Mouse (Mus musculus): Measurements from ENCODE around the gene Rbks.

Gene Rbks

GRCm38 (mm10) chr5:31696971-31697643 is at the start of gene Rbks:
Rbks (minus strand) TSS chr5:31697627.
- no peak for DNase-seq (ENCODE audit: low spot score)

- no peak for DNase-seq (ENCODE audit: low spot score)
Measured at GRCm38 (mm10) chr5:31742521-31743031, 45.1 kb upstream of the Rbks start.

- DNase-seq (ENCODE audit: low spot score), result peak; percentile 62
Measured at GRCm38 (mm10) chr5:31741931-31742330, 44.5 kb upstream of the Rbks start.

DNA sequence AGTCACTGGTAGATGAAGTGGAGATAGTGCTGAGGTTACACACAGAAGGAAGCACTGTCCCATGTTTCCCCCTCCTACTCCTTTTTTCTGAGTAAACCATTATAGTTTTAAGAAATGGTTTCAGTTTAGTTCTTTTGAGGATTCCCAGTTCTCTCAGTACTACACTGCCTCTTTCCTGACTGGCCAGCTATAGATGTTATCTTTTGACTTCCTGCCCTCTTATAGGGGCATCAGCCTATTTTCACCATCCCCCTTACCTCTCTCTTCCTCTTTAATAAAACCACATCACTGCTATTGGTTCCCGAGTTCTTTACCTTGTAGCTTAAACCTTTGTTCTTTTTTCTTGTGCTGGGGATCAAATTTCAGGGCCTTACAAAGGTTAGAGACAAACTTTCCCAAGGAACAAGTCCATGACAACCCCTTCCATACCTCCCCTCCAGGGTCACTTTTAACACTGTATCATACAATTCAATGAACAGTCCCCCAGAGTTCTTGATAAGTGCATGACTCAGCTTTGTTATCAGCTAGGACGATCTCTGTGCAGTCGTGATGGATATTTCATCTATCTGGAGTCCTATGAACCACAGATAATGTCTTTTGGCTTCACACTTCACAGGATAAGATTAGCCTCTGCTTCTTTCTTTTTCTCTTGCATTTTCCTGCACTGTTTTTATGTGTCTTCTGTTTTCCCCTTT is 35.4 kb upstream of the Rbks start:
- no peak for DNase-seq (ENCODE audit: low spot score)

GRCm38 (mm10) chr5:31727456-31727855 is 30.0 kb upstream of the Rbks start:
- no peak for DNase-seq (ENCODE audit: low spot score)

GRCm38 (mm10) chr5:31725885-31726284 is 28.5 kb upstream of the Rbks start:
- no peak for DNase-seq (ENCODE audit: low spot score)

DNA sequence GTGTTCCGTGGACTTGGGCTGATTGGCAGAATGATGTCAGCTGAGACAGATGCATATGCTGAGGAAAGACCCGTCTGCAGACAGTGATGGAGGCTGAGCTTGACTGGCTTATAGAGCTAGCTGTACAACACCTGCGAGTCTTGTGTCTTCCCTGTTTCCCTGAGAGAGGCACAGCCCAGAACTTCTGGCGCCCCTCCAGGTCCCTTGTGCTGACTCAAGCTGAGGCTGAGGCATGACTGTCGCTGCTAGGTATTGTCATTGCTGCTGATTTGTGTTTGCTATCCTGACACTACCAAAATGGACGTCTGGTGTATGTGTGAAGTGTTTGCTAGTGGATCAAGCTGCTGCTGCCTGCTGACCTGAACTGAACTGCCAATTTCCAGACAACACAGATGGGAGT is 27.1 kb upstream of the Rbks start:
- no peak for DNase-seq (ENCODE audit: low spot score)

- DNase-seq (ENCODE audit: low spot score), result peak; percentile 22
Measured at GRCm38 (mm10) chr5:31715486-31716150, 18.2 kb upstream of the Rbks start.

DNA sequence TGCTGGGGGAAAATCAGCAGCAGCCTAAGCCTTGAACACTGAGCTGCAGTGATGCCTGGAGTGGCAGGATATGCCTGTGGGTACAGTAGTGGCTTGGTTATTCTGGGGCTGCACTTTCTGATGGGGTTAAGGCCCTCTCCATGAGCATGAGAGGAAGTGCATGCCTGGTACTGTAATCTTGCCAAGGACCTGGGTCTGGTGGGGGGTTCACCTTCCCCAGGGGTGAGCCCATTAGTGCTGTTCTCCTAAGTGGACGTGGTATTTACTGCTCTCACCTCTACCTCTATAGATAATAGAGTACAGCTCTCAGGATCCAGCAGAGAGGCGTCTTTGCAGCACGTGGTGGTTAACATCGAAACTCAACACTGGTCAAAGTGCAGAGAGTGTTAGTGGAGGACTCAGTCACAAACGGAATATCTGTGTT is 16.4 kb upstream of the Rbks start:
- no peak for DNase-seq (ENCODE audit: low spot score)

GRCm38 (mm10) chr5:31713280-31713711 is 15.9 kb upstream of the Rbks start:
- DNase-seq (ENCODE audit: low spot score), result no peak

- no peak for DNase-seq (ENCODE audit: low spot score)
Measured at GRCm38 (mm10) chr5:31709389-31709788, 12.0 kb upstream of the Rbks start.

- no peak for DNase-seq (ENCODE audit: low spot score)
Measured at GRCm38 (mm10) chr5:31706826-31707225, 9.4 kb upstream of the Rbks start.

- DNase-seq (ENCODE audit: low spot score), result no peak
Measured at GRCm38 (mm10) chr5:31704971-31705370, 7.5 kb upstream of the Rbks start.

DNA sequence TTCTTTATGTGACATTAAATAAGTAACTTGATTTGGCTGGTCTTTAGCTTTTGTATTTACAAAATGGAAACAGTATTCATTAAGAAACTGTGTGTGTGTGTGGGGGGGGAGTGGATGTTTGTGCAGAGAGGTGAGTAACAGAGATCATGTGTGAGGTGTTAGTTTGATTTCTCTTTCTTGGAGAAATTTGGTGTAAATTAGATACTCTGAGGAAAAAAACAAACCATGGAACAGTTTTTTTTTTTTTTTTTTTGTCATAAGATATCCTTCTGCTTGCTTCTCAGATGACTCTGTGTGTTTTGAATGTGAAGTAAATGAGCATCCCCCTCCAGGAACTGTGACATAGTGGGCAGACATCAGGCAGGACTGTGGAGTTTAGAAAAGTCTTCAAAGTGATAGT is 2.0 kb upstream of the Rbks start:
- no peak for DNase-seq (ENCODE audit: low spot score)

DNA sequence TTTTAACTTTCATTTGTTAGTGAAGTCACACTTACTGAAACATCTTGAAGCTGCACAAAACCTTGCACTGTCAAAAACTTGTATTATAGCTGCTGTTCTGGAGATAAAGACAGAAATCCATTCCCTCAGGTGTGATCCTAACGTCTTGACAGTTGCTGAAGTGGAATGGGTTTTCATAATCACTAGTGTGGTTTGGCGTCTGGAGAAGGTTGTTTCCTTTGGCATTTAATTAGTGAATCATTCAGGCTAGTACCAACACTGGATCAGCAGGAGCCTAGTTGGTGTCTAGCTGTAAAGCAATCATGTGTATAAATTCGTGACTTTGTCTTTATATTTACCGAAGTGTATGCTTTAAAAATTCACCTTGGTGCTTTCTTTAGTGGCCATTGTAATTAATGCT is 1.5 kb upstream of the Rbks start:
- DNase-seq (ENCODE audit: low spot score), result peak; percentile 17

DNA sequence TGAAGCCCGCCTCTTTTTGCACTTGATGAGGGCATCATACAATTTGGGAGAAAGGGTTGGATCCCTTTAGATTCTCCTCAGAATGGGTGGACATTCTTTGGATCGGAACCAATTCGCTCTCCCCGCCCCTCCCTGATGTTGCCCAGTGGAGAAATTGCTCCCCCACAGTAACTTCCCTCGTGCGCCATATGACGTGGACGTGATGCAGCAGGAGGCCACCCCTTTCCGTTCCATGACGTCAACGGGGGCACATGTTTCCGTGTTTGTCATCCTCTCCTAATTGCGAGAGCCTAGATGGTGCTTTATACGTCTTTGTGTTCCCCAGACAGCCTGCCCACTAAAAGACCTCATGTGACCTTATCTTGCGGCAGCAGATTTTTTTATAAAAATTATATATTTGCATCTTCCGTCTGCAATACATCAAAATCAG is 885 bp upstream of the Rbks start:
- DNase-seq (ENCODE audit: low spot score), result peak; percentile 78

- peak; percentile 89 for DNase-seq (ENCODE audit: low spot score)
Measured at GRCm38 (mm10) chr5:31697644-31698296, 343 bp upstream of the Rbks start, which contains the start of gene Babam2. Babam2 (plus strand) TSS chr5:31697684.

DNA sequence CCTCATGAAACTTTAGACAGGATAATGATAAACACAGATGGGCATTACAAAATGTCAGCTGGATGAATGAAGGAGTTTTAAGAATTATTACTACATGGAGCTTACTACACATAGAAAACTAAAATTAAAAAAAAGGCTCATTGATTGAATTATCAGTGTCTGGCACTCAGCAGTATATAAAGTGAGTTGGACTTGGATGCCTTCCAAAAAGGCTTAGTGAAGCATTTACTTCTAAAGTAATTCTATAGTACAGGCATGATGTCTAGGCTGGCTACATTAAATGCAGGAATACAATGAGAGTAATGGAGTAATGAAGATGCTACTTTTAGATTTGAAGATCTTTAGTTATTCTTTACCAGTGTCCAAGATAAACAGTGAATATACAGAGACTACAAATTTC is 4.2 kb downstream of the Rbks start:
- DNase-seq (ENCODE audit: low spot score), result no peak

GRCm38 (mm10) chr5:31687972-31688371 is 9.5 kb downstream of the Rbks start:
- no peak for DNase-seq (ENCODE audit: low spot score)

DNA sequence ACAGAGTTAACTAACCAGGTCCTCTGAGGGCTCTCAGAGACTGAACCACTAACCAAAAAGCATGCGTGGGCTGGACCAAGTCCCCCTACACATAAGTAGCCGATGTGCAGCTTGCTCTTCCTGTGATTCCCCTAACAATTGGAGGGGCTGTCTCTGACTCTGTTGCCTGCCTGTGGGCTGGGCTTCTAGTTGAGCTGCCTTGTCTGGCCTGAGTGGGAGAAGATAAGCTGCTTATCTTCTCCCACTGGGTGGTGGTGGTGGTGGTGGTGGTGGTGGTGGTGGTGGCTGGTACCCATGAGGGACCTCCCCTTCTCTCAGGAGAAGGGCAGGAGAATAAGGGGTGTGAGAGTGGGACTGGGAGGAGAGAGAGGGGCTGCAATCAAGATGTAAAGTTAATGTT is 11.4 kb downstream of the Rbks start:
- no peak for DNase-seq (ENCODE audit: low spot score)

- DNase-seq (ENCODE audit: low spot score), result no peak
Measured at GRCm38 (mm10) chr5:31682305-31682704, 15.1 kb downstream of the Rbks start.

DNA sequence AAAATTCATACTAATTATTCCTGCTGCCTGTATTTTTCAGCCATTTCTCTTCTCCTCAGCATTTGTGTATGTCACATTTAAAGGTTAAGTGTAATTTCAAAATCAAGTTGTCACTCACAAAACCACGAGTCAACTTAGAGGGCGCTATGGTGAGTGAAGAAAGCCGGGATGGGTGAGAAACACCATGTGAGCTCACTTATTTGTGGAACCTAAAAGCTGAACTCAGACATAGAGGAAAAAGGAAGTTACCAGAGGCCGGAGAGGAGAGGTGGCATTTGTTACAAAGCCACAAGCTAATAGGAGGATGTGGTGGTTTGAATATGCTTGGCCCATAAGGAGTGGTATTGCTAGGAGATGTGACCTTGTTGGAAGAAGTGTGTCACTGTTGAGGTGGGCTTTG is 17.2 kb downstream of the Rbks start:
- DNase-seq (ENCODE audit: low spot score), result no peak
